Mouse (Mus musculus): ENCODE measurements at regions not wholly inside any gene's neighbourhood (a gene's known extent, or its start where the extent isn't known, plus 50 kb on each side); places are given as distances from the start of the nearest gene placed in this dataset.

- H3K4me3 ChIP-seq (ENCODE audit: insufficient read depth, low read length): no peak overlapping the region
- no peak overlapping the region for H3K27ac ChIP-seq (ENCODE audit: insufficient read depth, low read length)
- TF ChIP-seq POLR2A (IDR thresholded peaks at IDR 0.05; ENCODE audit: extremely low read depth, insufficient read depth, low read length) (0 out of 2 replicates have a peak, but pooled peaks have one; percentile 30), CTCF (IDR thresholded peaks at IDR 0.05; ENCODE audit: extremely low read depth, insufficient read depth, low read length) (no peak)
- H3K4me1 ChIP-seq (ENCODE audit: control insufficient read depth, insufficient read depth, low read length): peaks cover 3% of the 10 kb centered on the region
Observed at GRCm38 (mm10) chr3:135971611-135972010, 146.5 kb downstream of the Slc39a8 start.

- TF ChIP-seq POLR2A (IDR thresholded peaks at IDR 0.05; ENCODE audit: extremely low read depth, insufficient read depth, low read length) (no peak), CTCF (IDR thresholded peaks at IDR 0.05; ENCODE audit: extremely low read depth, insufficient read depth, low read length) (no peak)
- Histone ChIP-seq H3K27ac (ENCODE audit: insufficient read depth, low read length) (peak overlapping the region; percentile 80), H3K4me3 (ENCODE audit: insufficient read depth, low read length) (no peak overlapping the region), H3K4me1 (ENCODE audit: control insufficient read depth, insufficient read depth, low read length) (peaks cover 3% of the 10 kb centered on the region)
Observed at GRCm38 (mm10) chr3:135972413-135972812, 147.3 kb downstream of the Slc39a8 start.

- H3K4me3 ChIP-seq (ENCODE audit: insufficient read depth, low read length): no peak overlapping the region
- TF ChIP-seq POLR2A (IDR thresholded peaks at IDR 0.05; ENCODE audit: extremely low read depth, insufficient read depth, low read length): no peak
- no peak for TF ChIP-seq CTCF (IDR thresholded peaks at IDR 0.05; ENCODE audit: extremely low read depth, insufficient read depth, low read length)
- 0 out of 2 replicates have a peak overlapping the region, but pooled peaks have one; percentile 80 for H3K27ac ChIP-seq (ENCODE audit: insufficient read depth, low read length)
- H3K4me1 ChIP-seq (ENCODE audit: control insufficient read depth, insufficient read depth, low read length): peaks cover 3% of the 10 kb centered on the region
Observed at GRCm38 (mm10) chr3:135973243-135973642, 148.2 kb downstream of the Slc39a8 start.

GRCm38 (mm10) chr3:135973842-135974241, 148.8 kb downstream of the Slc39a8 start:
- H3K4me1 ChIP-seq (ENCODE audit: control insufficient read depth, insufficient read depth, low read length): peaks cover 3% of the 10 kb centered on the region
- no peak overlapping the region for H3K27ac ChIP-seq (ENCODE audit: insufficient read depth, low read length)
- TF ChIP-seq CTCF (IDR thresholded peaks at IDR 0.05; ENCODE audit: extremely low read depth, insufficient read depth, low read length): no peak
- no peak for TF ChIP-seq POLR2A (IDR thresholded peaks at IDR 0.05; ENCODE audit: extremely low read depth, insufficient read depth, low read length)
- no peak overlapping the region for H3K4me3 ChIP-seq (ENCODE audit: insufficient read depth, low read length)

- TF ChIP-seq CTCF (IDR thresholded peaks at IDR 0.05; ENCODE audit: extremely low read depth, insufficient read depth, low read length) (no peak), POLR2A (IDR thresholded peaks at IDR 0.05; ENCODE audit: extremely low read depth, insufficient read depth, low read length) (no peak)
- H3K4me3 ChIP-seq (ENCODE audit: insufficient read depth, low read length): no peak overlapping the region
- H3K4me1 ChIP-seq (ENCODE audit: control insufficient read depth, insufficient read depth, low read length): peaks cover 3% of the 10 kb centered on the region
- H3K27ac ChIP-seq (ENCODE audit: insufficient read depth, low read length): no peak overlapping the region
Observed at GRCm38 (mm10) chr3:135974769-135975168, 149.7 kb downstream of the Slc39a8 start.

GRCm38 (mm10) chr3:135987171-135987570, 162.1 kb downstream of the Slc39a8 start:
- no peak for TF ChIP-seq CTCF (IDR thresholded peaks at IDR 0.05; ENCODE audit: extremely low read depth, insufficient read depth, low read length)
- no peak for TF ChIP-seq POLR2A (IDR thresholded peaks at IDR 0.05; ENCODE audit: extremely low read depth, insufficient read depth, low read length)
- Histone ChIP-seq H3K4me1 (ENCODE audit: control insufficient read depth, insufficient read depth, low read length) (no peaks in the 10 kb centered on the region), H3K4me3 (ENCODE audit: insufficient read depth, low read length) (no peak overlapping the region), H3K27ac (ENCODE audit: insufficient read depth, low read length) (no peak overlapping the region)

GRCm38 (mm10) chr3:135989281-135989680, 164.2 kb downstream of the Slc39a8 start:
- Histone ChIP-seq H3K27ac (ENCODE audit: insufficient read depth, low read length) (no peak overlapping the region), H3K4me3 (ENCODE audit: insufficient read depth, low read length) (no peak overlapping the region), H3K4me1 (ENCODE audit: control insufficient read depth, insufficient read depth, low read length) (no peaks in the 10 kb centered on the region)
- TF ChIP-seq CTCF (IDR thresholded peaks at IDR 0.05; ENCODE audit: extremely low read depth, insufficient read depth, low read length) (no peak), POLR2A (IDR thresholded peaks at IDR 0.05; ENCODE audit: extremely low read depth, insufficient read depth, low read length) (no peak)

- no peaks in the 10 kb centered on the region for H3K4me1 ChIP-seq (ENCODE audit: control insufficient read depth, insufficient read depth, low read length)
- no peak overlapping the region for H3K27ac ChIP-seq (ENCODE audit: insufficient read depth, low read length)
- H3K4me3 ChIP-seq (ENCODE audit: insufficient read depth, low read length): no peak overlapping the region
- TF ChIP-seq CTCF (IDR thresholded peaks at IDR 0.05; ENCODE audit: extremely low read depth, insufficient read depth, low read length) (no peak), POLR2A (IDR thresholded peaks at IDR 0.05; ENCODE audit: extremely low read depth, insufficient read depth, low read length) (no peak)
Observed at GRCm38 (mm10) chr3:135990338-135990737, 165.3 kb downstream of the Slc39a8 start.

GRCm38 (mm10) chr3:135990814-135991454, 165.9 kb downstream of the Slc39a8 start:
- Histone ChIP-seq H3K4me1 (ENCODE audit: control insufficient read depth, insufficient read depth, low read length) (no peaks in the 10 kb centered on the region), H3K27ac (ENCODE audit: insufficient read depth, low read length) (no peak overlapping the region), H3K4me3 (ENCODE audit: insufficient read depth, low read length) (no peak overlapping the region)
- TF ChIP-seq POLR2A (IDR thresholded peaks at IDR 0.05; ENCODE audit: extremely low read depth, insufficient read depth, low read length): no peak

- no peak overlapping the region for H3K4me3 ChIP-seq (ENCODE audit: insufficient read depth, low read length)
- no peaks in the 10 kb centered on the region for H3K4me1 ChIP-seq (ENCODE audit: control insufficient read depth, insufficient read depth, low read length)
- TF ChIP-seq CTCF (IDR thresholded peaks at IDR 0.05; ENCODE audit: extremely low read depth, insufficient read depth, low read length): no peak
- TF ChIP-seq POLR2A (IDR thresholded peaks at IDR 0.05; ENCODE audit: extremely low read depth, insufficient read depth, low read length): no peak
- H3K27ac ChIP-seq (ENCODE audit: insufficient read depth, low read length): no peak overlapping the region
Observed at GRCm38 (mm10) chr3:136000592-136001160, 175.6 kb downstream of the Slc39a8 start.

All from cortical plate, adult 2 months (tissue).